Mouse (Mus musculus) G1E (cell line): ENCODE measurements around the gene Spock3.

Experiments used
- GATA1 ChIP-seq: IDR thresholded peaks from 2 replicates; pipeline ENCODE4 v1.6.1; 2012; ENCODE audit warnings: borderline replicate concordance, low read length, inconsistent platforms, mixed read lengths
- TAL1 ChIP-seq: conservative IDR thresholded peaks from 2 replicates; pipeline ENCODE4 v1.6.1; 2012; ENCODE audit warnings: low read depth, low read length, inconsistent platforms, mixed read lengths

GRCm38 (mm10) chr8:63335366-63335765, 384.6 kb downstream of the Spock3 start:
- no peak for TF ChIP-seq GATA1
- no peak for TF ChIP-seq TAL1
